Mouse (Mus musculus): ENCODE data around the gene Bcap29.

Gene Bcap29

GRCm38 (mm10) chr12:31551252-31551651 lies 83.2 kb downstream of the Bcap29 start:
- Histone ChIP-seq H3K36me3 (ENCODE audit: control insufficient read depth, insufficient read depth, low read length, poor library complexity, severe bottlenecking) (no peaks in the 10 kb centered on the region), H3K27me3 (ENCODE audit: control insufficient read depth, insufficient read depth, low read length, poor library complexity, severe bottlenecking) (no peaks in the 10 kb centered on the region)
- DNase-seq (ENCODE audit: low read depth, low spot score): no peak

- H3K36me3 ChIP-seq (ENCODE audit: control insufficient read depth, insufficient read depth, low read length, poor library complexity, severe bottlenecking): no peaks in the 10 kb centered on the region
- H3K27me3 ChIP-seq (ENCODE audit: control insufficient read depth, insufficient read depth, low read length, poor library complexity, severe bottlenecking): no peaks in the 10 kb centered on the region
- no peak for DNase-seq (ENCODE audit: low read depth, low spot score)
These were observed 88.4 kb downstream of the Bcap29 start for GRCm38 (mm10) chr12:31546061-31546460.

- Histone ChIP-seq H3K36me3 (ENCODE audit: control insufficient read depth, insufficient read depth, low read length, poor library complexity, severe bottlenecking) (no peaks in the 10 kb centered on the region), H3K27me3 (ENCODE audit: control insufficient read depth, insufficient read depth, low read length, poor library complexity, severe bottlenecking) (no peaks in the 10 kb centered on the region)
- no peak for DNase-seq (ENCODE audit: low read depth, low spot score)
These were observed 89.2 kb downstream of the Bcap29 start for GRCm38 (mm10) chr12:31545219-31545618.

GRCm38 (mm10) chr12:31541541-31541940 lies 92.9 kb downstream of the Bcap29 start:
- no peak for DNase-seq (ENCODE audit: low read depth, low spot score)
- no peaks in the 10 kb centered on the region for H3K36me3 ChIP-seq (ENCODE audit: control insufficient read depth, insufficient read depth, low read length, poor library complexity, severe bottlenecking)

More at GRCm38 (mm10) chr12:31541541-31541940, 92.9 kb downstream of the Bcap29 start:
- no peaks in the 10 kb centered on the region for H3K27me3 ChIP-seq (ENCODE audit: control insufficient read depth, insufficient read depth, low read length, poor library complexity, severe bottlenecking)
